Mouse (Mus musculus): Measurements from ENCODE around the gene Tmem63c.

- TF ChIP-seq EP300 (IDR thresholded peaks at IDR 0.05) (no peak), CTCF (IDR thresholded peaks at IDR 0.05) (no peak)
Observed at GRCm38 (mm10) chr12:87022006-87022405, 866 bp downstream of the Tmem63c start.
